Mouse (Mus musculus): ENCODE data around the gene Actr8.

The Actr8 gene

GRCm38 (mm10) chr14:30041836-30042235 lies 63.7 kb downstream of the Actr8 start:
- no peak for DNase-seq

DNA sequence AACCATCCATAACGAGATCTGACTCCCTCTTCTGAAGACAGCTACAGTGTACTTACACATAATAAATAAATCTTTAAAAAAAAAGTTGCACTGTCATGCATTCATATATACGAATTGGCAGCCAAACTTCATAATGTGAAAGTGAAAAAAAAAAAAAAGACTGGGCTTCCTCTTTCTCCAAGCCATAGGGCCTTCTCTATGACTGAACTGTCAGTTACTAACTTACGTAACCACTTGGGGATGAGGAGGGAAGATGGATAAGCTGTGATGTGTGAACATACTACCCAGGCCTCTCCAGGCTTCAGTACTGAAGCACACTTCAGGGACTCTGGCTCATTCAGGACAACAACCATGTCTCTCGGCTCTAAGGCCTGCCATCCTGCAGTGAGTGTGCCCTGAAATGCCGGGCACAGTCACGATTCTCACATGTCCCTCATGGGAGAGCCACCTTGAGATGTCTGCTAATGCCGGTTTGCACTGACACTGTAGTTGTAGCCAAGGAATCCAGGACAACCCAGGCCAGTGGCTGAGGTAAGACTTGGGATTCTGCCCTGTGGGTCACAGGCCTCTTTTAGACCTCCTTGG lies 65.3 kb downstream of the Actr8 start:
- no peak for DNase-seq

GRCm38 (mm10) chr14:30045239-30045638 lies 67.1 kb downstream of the Actr8 start:
- no peak for DNase-seq

- no peak for DNase-seq
Measured at GRCm38 (mm10) chr14:30045704-30046220, 67.6 kb downstream of the Actr8 start.

GRCm38 (mm10) chr14:30046976-30047375 lies 68.8 kb downstream of the Actr8 start:
- DNase-seq: peak; percentile 70

DNA sequence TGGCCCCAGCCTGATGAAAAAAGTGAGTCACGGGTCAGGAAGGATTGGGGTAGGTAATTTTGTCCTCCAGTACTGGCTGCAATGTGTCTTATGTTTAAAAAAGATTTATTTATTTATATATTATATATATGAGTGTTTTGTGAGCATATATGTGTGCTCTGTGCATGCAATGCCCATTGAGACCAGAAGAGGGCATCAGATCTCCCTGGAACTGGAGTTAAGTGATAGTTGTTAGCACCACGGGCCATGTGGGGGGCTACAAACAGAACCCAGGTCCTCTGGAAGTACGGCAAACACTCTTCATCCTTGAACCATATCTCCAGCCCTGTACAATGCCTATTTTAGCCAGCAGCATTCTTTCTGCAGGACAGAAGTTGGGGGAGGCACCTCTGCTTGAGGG lies 69.9 kb downstream of the Actr8 start:
- no peak for DNase-seq

DNA sequence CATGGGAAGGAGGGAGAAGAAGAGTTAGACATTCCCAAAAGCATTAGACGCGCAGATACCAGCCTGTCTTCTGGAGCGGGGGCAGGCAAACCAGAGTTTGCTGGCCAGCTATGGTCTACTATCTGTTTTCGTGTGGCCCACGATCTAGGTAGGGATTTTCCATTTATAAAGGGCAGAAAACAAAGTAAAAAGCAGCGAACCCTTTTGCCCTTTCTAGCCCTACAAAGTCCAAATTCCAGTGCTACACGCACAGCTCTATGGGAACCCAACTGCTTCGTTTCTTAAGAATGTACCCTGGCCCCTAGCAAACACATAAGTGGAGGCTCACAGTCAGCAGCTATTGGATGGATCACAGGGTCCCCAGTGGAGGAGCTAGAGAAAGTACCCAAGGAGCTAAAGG lies 72.1 kb downstream of the Actr8 start:
- no peak for DNase-seq

GRCm38 (mm10) chr14:30054922-30055321 lies 76.8 kb downstream of the Actr8 start:
- DNase-seq: no peak

All from kidney, adult 11 months (tissue).